Mouse (Mus musculus): ENCODE measurements around the gene Tmem181a.
A peak's percentile ranks its signal among the peaks of the same experiment; 100 is the strongest.
"Not testable (repeated sequence)": the region's sequence is repeated elsewhere in the genome, so short reads cannot be mapped to it uniquely, and the experiment has no call there.

Gene Tmem181a

GRCm38 (mm10) chr17:6305656-6306270, 49.1 kb downstream of the Tmem181a start:
- DNase-seq (ENCODE audit: low spot score) = not testable (repeated sequence)

GRCm38 (mm10) chr17:6306503-6306902, 49.8 kb downstream of the Tmem181a start:
- DNase-seq (ENCODE audit: low spot score) = not testable (repeated sequence)

- DNase-seq (ENCODE audit: low spot score) = not testable (repeated sequence)
Observed at GRCm38 (mm10) chr17:6311716-6312115, 55.1 kb downstream of the Tmem181a start.

GRCm38 (mm10) chr17:6312755-6313154, 56.1 kb downstream of the Tmem181a start:
- DNase-seq (ENCODE audit: low spot score) = not testable (repeated sequence)

GRCm38 (mm10) chr17:6314493-6314892, 57.8 kb downstream of the Tmem181a start:
- DNase-seq (ENCODE audit: low spot score) = not testable (repeated sequence)

GRCm38 (mm10) chr17:6315706-6316105, 59.0 kb downstream of the Tmem181a start:
- DNase-seq (ENCODE audit: low spot score) = not testable (repeated sequence)

GRCm38 (mm10) chr17:6316379-6317126, 59.9 kb downstream of the Tmem181a start:
- DNase-seq (ENCODE audit: low spot score) = not testable (repeated sequence)

GRCm38 (mm10) chr17:6317339-6317985, 60.8 kb downstream of the Tmem181a start, which contains the start of gene Dynlt1a:
Dynlt1a (minus strand) TSS chr17:6317500.
- DNase-seq (ENCODE audit: low spot score) = peak; percentile 87

- DNase-seq (ENCODE audit: low spot score) = not testable (repeated sequence)
Observed at GRCm38 (mm10) chr17:6321081-6321777, 64.6 kb downstream of the Tmem181a start.

GRCm38 (mm10) chr17:6321778-6322101, 65.1 kb downstream of the Tmem181a start:
- not testable (repeated sequence) for DNase-seq (ENCODE audit: low spot score)

- not testable (repeated sequence) for DNase-seq (ENCODE audit: low spot score)
Observed at GRCm38 (mm10) chr17:6325021-6325420, 68.4 kb downstream of the Tmem181a start.

- not testable (repeated sequence) for DNase-seq (ENCODE audit: low spot score)
Observed at GRCm38 (mm10) chr17:6325543-6325942, 68.9 kb downstream of the Tmem181a start.

- not testable (repeated sequence) for DNase-seq (ENCODE audit: low spot score)
Observed at GRCm38 (mm10) chr17:6327554-6327953, 70.9 kb downstream of the Tmem181a start.

GRCm38 (mm10) chr17:6328997-6329396, 72.3 kb downstream of the Tmem181a start:
- DNase-seq (ENCODE audit: low spot score) = not testable (repeated sequence)

- not testable (repeated sequence) for DNase-seq (ENCODE audit: low spot score)
Observed at GRCm38 (mm10) chr17:6342606-6343294, 86.1 kb downstream of the Tmem181a start.

GRCm38 (mm10) chr17:6355256-6355655, 98.6 kb downstream of the Tmem181a start:
- DNase-seq (ENCODE audit: low spot score) = not testable (repeated sequence)
